Mouse (Mus musculus) layer of hippocampus, adult 18-20 months (tissue): ENCODE data around the gene Mfsd12. TPM values are rescaled to one million over a fixed set of nuclear protein-coding genes. Genes with fewer than 3 reads are reported as not detected.

ENCODE experiments used
- DNase-seq, 2 experiments: peaks; one replicate each; pipeline ENCODE4 v3.0.0; 2022; ENCODE audit warnings: low spot score in 2 of 2
- long read RNA-seq: library from polyadenylated mRNA; stranded (forward); transcript quantifications from one replicate; pipeline ENCODE4 v2.0.0, GENCODE M21; 2021
- total RNA-seq, 2 experiments: library from RNA; stranded (reverse); gene quantifications; 2 replicates each; pipeline ENCODE4 v1.2.3; 2021

The Mfsd12 gene
- 10 to 100 TPM; 42.2 to 44.4 TPM for total RNA-seq
- long read RNA-seq, transcript Mfsd12-201 (10 exons, 3,971 nt): major isoform, 35 of 74 reads
- long read RNA-seq, partial matches to known transcripts: 7 of 74 reads
- long read RNA-seq, other reads (novel, unspliced or antisense): 32 of 74 reads

DNA sequence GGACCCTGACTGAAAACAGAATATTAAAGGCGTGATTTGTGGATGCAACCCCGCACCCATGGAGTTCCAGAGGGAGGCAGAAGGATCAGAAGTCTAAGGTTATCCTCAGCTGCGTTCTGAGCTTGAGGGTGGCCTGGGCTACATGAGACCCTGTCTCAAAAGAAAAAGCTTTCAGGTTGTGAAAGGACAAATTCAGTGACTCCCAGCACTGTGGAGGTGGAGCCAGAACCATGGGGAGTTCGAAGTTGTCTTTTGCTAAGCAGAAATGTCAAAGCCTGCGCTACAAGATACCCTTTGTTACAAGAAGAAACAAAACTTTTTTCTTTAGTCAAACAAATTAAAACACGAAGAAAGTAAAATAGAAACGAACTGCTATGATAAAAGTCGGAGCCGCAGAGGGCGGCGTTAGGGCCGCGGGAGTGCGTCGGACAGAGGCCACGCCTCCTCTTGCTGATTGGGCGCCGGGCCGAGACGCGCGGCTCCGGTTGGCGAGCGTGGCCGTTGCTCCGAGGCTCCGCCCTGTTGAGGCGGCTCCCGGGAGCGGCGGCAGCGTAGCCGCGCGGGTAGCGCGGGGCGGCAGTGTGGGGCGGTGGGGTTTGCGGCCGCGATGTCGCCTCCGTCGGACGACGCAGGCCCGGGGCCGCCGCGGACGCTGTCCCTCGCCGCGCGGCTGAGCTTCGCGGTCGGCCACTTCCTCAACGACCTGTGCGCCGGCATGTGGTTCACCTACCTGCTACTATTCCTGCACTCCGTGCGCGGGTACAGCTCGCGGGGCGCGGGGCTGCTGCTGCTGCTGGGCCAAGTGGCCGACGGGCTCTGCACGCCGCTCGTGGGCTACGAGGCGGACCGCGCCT lies at the start of gene Mfsd12:
TSS of gene Mfsd12 (plus strand) at position 501 of the 854 bp plus-strand sequence.
- DNase-seq: peak; percentile 87 to 95

DNA sequence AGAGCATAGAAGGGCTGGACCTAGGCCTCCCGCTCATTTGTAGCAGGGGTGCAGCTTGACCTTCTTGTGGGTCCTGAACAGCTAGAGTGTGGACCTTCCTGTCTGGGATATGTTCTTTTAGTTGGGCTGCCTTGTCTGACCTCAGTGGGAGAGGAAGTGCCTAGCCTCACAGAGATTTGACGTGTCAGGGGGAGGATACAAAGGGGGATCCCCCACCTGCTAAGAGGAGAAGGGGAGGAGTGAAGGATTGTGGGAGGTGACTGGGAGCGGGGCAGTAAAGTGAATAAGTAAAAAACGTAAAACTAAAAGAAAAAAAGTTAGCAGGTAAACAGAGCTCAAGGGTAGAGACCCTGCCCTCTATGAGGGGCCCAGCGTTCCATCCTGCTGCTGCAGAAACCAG lies 47.7 kb upstream of the Mfsd12 start:
- DNase-seq: no peak

DNA sequence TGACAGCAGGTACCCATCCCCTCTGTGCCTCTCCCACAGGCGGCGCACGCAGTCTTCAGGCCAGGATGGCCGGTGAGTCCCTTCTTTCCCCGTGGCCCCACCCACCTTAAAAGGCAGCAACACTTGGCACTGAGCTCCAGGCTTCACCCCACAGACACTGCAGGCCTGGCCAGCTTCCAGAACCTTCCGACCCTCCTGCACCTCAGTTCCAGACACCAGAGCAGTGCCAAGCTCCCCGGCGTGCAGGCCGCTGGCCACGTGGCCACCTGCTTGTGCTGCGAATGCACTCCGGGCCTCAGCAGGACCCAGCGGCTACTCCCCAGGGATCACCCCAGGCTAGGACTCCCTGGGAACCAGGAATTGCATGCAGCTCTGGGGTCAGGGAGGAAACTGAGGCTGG lies 43.7 kb upstream of the Mfsd12 start:
- DNase-seq: no peak

DNA sequence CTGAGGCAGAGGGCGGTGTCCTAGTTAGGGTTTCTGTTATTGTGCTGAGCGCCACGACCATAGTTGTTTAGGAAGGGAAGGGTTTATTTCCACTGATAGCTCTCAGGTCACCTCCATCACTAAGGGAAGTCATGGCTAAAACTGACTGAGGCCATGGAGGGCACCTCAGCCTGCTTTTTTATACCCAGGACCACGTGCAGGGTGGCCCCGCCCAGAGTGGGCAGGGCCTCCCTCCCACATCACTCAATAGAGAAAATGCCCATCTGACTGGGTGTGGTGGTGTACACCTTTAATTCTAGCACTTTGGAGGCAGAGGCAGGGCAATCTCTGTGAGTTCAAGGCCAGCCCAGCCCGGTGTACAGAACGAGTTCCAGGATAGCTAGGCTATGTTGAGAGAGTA lies 43.1 kb upstream of the Mfsd12 start:
- no peak for DNase-seq

DNA sequence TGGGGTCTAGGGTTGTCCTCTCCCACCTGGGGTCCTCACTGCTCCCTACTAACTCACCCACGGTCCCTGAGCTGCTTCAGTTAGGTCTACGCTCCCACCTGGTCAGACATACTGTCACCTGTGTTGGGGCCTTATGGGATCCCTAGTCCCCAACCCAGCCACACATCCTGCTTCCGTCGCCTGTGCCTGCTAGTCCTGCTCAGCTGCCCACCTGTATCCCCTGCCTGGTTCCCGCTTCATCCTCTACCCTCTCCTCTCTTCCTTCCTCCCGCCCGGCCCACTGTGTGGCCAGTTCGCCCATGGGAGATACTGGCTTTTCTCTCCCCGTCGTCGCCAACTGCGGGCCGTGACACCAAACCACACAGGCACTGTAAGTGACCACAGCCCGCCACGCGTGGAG lies 41.7 kb upstream of the Mfsd12 start:
- no peak for DNase-seq

DNA sequence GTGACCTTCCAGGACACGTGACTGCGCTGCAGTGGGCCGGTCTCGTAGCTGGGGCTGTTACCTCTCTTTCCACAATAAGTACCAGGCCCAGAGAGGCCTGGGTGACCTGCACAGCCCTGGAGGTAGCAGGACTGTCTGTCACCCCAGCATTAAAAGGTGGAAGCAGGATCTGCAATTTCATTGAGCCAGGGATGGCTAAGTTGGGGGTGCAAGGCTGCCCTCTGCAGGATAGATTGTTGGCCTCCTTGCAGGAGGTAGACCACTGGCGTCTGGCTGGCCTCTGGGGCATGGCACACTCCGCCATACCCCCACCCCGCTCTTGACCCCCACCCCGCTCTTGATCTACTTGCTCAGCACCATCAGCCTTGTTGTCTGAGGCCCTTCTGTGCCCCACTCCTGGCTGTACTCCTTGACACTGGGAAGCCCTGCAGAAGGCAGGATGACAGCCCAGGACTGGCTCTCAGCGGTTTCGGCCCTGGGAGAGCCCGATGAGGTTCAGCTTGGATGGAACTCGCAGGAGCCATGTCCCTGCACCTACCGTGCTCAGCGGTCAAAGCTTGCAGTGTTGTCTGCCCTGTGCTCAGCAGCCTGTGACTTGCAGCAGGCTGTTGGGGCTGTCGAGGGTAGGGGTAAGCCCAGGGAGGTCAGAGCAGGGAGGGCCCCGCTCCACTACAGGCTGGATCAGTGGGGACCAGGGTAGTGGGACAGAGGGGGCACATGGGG lies 40.8 kb upstream of the Mfsd12 start:
- no peak for DNase-seq

DNA sequence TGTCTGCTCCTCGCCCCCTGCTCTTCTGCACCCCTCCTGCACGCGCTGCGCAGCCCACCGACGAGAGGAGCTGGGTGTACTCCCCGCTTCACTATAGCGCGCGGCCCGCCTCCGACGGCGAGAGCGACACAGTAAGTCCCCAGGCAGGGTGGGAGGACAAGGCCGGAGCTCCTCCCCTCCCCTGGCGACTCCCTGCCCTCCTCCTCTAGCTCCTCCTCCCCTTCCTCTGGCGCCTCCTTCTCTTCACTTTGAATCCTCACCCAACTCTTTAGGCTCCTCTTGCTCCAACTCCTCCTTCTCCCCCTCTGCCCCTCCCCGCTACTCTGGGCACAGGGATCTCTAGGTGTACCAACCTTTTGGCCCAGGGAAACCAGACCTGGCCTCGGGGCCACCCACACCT lies 40.0 kb upstream of the Mfsd12 start:
- no peak for DNase-seq

DNA sequence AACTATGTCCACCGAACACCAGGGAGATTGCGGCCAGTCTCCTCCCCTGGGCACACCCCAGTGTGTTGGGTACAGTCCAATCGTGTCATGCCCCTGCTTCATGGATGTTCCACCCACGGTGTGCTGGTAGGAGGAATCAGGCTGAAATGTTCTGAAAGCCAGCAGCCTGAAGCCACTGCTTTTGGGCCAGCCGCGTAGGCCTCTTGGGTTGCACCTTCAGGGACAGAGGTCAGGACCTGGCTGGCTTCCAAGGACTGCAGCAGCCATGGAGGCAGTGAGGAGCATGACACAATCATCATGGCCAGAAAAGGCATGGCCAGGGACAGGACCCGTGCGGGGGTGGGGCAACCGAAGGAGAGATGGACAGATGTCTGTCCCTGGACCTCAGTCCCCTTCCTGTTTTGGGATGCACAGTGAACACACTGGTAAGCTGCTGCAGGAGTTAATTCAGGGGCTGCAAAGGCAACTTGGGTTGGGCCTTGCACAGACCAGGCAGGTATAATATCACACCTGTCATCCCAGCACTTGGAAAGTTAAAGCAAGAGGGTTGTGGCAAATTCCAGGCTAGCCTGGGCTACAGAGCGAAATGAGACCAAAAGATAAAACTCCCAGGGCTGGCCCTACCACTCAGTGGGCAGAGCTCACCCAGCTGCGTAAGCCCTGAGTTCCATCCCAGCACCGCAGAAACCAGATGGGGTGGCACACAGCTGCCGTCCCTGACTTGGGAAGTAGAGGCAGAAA lies 38.5 kb upstream of the Mfsd12 start:
- no peak for DNase-seq

DNA sequence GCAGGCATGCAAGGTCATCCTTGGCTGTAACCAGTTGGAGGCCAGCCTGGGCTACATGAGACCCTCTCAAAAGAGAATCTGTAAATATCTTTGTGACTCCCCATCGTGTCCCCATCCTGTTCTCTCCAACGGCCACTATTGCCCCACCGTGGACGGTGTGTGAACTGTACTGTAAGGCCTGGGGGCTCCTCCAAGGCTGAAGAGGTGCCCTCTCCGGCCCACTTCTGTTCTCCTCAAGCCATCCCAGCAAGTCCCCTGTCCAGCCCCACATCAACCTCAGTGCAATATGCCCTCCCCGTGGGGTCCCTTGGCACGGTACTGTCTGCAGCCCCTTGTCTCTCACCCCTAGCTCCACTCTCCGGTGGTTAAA lies 38.0 kb upstream of the Mfsd12 start:
- DNase-seq: no peak

DNA sequence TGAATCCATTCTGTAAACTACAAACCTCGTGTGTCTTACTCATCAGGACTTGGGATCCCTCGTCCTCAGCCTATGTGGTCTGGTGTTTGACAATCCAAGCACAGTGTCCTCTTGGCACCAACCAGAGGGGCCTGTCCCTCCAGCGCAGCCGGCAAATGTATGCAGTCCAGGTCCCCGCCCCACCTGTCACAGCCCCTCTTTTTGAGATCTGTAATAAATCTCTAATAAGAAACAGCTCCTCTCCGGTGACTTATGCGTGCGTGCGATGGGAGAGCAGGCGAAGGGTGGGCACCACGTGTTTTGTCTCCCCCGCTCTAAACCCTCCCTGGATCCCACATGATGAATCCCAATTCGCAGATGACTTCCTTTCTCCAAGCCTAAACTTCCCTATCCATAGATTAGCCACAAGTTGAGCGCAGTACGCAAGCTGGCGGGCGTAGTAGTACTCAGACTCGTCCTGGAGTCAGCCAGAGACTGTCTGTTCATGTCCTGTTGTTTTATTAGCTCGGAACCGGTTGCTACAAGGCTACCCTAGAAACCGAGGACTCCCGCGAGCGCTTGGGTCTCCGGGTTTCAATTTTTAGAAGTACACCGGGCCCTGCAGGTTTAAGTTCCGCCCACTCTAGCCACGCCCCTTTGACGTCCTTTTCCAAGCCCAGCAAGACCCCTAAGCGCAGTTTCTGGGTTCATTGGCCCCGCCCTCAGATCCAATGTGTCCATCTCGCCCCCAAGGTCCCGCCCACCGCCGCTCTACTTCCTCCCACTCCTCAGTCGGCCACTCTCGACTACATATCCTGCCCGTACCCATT lies 37.3 kb upstream of the Mfsd12 start:
- no peak for DNase-seq

DNA sequence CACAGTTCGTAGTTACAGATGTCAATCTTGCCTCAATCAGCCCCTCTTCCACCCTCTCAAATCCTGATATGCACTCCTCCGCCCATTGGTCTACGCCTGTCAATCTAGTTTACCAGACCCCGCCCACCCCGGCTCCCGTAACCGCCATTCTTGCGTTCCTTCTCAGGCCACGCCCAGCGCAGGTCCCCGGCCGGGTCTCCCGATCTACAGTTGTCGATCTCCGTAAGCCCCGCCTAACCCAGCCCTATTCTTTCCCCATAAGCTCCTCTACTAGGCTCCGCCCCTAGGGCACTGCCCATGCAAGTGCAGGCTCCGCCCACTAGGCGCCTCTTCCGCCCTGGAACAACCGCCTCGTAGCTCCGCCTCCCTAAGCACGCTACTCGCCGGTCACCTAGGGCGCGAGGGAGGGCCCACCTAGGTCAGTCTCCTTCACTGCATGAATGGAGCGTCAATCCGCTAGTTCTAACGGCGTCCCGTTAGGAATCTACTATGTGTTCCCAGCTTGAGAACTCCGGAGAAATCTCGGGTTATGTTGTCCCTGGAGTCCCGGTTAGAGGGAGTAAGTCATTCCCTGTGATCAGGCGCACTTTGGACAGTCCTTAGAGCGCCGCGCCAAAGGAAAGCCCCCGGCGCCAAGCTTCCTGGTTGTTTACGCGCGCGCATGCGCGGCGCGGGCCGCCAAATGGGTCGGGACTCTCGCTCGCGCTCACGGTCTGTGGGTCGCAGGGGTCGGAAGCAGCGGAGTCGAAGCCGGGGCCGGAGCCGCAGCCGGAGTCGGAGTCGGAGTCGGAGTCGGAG lies 36.5 kb upstream of the Mfsd12 start, which contains the start of gene Cactin:
TSS of gene Cactin (plus strand) at position 554 of the 798 bp plus-strand sequence.
- peak; percentile 99 to 100 for DNase-seq

DNA sequence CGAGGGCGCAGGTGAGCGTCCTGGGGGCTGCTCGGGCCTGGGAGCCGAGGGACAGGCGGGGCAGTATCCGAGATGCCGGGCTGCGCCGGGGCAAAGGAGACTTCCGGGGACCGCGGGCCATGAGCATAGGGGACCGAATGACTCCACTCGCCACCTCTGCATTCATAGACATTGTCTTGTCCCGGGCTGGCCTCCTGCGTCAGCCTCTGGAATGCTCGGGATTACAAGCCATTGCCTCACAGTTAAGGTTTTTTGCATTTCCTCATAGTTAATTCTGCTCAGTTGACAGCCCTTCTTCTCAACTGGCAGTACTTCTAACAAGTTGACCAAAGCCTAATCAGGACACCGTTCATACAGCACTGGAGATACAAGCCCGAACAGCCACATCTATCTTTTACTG lies 35.9 kb upstream of the Mfsd12 start:
- DNase-seq: no peak

DNA sequence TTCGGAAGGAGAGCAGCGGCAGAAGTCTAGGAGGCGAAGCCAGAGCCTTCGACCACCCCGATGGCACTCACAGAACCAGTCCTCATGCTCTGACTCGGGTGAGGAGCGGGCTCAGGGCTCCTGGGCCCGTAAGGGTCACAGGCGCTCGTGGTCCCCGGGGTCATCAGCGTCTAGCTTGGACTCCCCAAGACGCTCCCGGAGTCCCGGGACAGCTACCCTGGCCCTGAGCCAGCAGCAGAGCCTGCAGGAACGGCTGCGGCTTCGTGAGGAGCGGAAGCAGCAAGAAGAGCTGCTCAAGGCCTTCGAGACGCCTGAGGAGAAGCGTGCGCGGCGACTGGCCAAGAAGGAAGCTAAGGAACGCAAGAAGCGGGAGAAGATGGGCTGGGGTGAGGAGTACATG lies 34.8 kb upstream of the Mfsd12 start:
- DNase-seq: no peak

DNA sequence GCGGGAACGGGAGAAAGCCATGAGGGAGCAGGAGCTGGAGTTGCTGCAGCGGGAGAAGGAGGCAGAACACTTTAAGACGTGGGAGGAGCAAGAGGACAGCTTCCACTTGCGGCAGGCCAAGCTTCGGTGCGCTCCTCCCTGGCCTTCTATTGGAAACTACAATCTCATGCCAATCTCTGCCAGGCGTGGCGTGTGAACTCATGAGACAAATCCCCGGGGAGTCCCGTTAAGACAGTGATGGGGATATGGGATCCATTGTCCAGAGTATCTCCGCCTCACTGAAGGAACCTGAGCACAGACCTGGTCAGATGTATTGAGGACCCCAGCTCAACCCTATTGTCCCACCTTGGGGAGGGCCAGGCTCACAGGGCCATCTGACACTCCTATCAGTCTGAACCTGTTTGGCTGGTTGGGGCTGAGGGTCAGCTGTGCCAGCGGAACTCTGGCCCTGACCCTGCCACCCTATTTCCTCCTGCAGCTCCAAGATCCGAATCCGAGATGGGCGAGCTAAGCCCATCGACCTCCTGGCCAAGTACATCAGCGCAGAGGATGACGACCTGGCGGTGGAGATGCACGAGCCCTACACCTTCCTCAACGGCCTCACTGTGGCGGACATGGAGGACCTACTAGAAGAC lies 34.0 kb upstream of the Mfsd12 start:
- DNase-seq: no peak

DNA sequence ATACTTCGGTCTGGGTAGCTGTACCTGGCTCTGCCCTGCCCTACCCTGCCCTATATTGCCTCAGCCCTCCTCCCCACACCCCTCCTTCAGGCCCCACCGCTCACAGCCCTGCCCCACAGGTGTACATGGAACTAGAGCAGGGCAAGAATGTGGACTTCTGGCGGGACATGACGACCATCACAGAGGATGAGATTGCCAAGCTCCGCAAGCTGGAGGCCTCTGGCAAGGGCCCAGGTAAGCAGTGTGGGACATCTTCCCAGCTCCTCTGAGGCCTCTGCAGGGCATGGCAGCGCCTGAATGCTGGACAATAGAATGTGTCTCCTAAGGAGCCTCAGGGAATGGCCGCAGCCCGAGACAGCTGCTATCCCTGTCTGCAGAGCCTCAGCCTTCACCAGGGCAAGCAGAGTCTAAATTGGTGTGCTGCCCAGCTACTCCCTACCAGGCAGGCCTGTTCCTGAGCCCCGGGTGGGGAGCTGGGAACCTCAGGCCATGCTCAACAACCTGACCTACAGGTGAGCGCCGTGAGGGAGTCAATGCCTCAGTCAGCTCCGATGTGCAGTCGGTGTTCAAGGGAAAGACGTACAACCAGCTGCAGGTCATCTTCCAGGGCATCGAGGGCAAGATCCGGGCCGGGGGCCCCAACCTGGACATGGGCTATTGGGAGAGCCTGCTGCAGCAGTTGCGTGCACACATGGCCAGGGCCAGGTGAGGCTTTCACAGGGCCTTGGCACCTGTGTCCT lies 33.3 kb upstream of the Mfsd12 start:
- DNase-seq: no peak

DNA sequence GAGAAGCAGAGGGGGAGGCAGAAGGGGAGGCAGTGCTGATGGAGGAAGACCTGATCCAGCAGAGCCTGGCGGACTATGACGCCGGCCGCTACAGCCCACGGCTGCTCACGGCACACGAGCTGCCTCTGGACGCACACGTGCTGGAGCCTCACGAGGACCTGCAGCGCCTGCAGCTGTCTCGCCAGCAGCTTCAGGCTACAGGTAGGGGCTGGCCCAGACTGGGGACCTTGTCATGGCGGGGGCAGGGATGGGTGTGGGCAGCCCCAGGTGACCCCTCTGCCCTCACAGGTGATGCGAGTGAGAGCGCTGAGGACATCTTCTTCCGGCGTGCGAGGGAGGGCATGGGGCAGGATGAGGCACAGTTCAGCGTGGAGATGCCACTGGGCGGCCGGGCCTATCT lies 32.1 kb upstream of the Mfsd12 start:
- DNase-seq: no peak

DNA sequence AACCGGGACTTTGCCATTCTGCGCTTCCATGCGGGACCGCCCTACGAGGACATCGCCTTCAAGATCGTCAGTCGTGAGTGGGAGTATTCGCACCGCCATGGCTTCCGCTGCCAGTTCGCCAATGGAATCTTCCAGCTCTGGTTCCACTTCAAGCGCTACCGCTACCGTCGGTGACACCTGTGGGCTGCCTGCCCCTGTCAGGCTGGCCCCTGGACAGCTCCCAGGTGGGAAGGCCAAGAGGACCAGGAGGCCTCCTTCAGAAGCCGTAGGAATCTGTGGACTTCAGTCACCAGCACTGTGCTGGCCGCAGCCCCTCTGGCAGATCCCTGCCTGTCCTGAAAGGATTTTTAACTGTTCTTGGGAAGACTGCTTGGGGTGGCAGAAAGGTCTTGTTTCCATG lies 31.5 kb upstream of the Mfsd12 start:
- DNase-seq: no peak

DNA sequence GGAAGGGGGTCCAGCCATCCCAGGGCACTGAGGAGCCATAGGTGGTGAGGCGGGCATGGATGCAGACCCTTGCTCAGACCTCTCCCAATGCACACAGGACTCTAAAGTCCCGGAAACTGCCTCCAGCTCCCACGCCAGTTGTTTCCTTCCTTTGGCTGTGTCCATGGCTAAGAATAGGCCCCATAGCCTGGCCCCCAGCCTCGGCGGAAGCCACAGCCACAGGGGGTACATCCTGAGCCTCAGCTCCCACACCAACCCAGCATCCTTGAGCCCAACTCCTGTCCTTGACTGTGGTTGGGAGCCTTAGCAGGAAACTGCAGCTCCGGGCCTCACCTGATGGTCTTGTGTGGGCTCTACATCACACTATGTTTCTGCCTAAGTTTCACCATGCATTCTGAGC lies 30.4 kb upstream of the Mfsd12 start:
- no peak for DNase-seq

DNA sequence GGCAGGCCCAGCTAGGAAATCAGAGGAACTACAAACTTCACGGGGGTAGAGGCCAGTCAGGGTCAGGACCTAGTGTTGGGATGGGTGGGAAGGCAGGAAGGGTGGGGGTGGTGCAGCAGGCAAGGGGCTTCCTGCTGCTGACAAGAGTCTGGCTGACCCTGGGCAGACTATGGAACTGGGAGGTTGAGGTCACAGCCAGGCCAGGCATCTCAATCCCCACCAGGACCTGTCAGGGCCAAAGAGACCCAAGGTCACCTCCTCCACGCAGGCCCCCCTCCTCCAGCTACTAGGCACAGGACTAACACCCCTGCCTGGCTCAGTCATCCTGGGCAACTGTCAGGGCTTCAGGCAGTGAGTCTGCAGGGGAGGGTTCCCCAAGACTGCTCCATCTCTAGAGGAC lies 29.3 kb upstream of the Mfsd12 start:
- no peak for DNase-seq
